Mouse (Mus musculus): ENCODE measurements at regions not wholly inside any gene's neighbourhood (a gene's known extent, or its start where the extent isn't known, plus 50 kb on each side); places are given as distances from the start of the nearest gene placed in this dataset.

- Histone ChIP-seq H3K4me2 (no peak overlapping the region), H3K27ac (replicated peaks) (no peak overlapping the region), H3K36me3 (no peaks in the 10 kb centered on the region), H3K27me3 (no peaks in the 10 kb centered on the region), H3K4me3 (no peak overlapping the region), H3K9me3 (no peaks in the 10 kb centered on the region), H3K4me1 (replicated peaks) (no peaks in the 10 kb centered on the region), H3K9ac (no peak overlapping the region)
- ATAC-seq (ENCODE audit: low FRiP score, low read depth): no peak
- 84% methylated on average over 1 of the region's 1 CpGs for WGBS
Observed at GRCm38 (mm10) chr6:35601373-35601772, 61.7 kb upstream of the Mtpn start.

GRCm38 (mm10) chr6:35599841-35600240, 60.2 kb upstream of the Mtpn start:
- Histone ChIP-seq H3K27ac (replicated peaks) (no peak overlapping the region), H3K4me2 (no peak overlapping the region), H3K4me1 (replicated peaks) (no peaks in the 10 kb centered on the region), H3K36me3 (no peaks in the 10 kb centered on the region), H3K9ac (no peak overlapping the region), H3K27me3 (no peaks in the 10 kb centered on the region), H3K9me3 (no peaks in the 10 kb centered on the region), H3K4me3 (no peak overlapping the region)
- WGBS: 80% methylated on average over 1 of the region's 1 CpGs
- no peak for ATAC-seq (ENCODE audit: low FRiP score, low read depth)

DNA sequence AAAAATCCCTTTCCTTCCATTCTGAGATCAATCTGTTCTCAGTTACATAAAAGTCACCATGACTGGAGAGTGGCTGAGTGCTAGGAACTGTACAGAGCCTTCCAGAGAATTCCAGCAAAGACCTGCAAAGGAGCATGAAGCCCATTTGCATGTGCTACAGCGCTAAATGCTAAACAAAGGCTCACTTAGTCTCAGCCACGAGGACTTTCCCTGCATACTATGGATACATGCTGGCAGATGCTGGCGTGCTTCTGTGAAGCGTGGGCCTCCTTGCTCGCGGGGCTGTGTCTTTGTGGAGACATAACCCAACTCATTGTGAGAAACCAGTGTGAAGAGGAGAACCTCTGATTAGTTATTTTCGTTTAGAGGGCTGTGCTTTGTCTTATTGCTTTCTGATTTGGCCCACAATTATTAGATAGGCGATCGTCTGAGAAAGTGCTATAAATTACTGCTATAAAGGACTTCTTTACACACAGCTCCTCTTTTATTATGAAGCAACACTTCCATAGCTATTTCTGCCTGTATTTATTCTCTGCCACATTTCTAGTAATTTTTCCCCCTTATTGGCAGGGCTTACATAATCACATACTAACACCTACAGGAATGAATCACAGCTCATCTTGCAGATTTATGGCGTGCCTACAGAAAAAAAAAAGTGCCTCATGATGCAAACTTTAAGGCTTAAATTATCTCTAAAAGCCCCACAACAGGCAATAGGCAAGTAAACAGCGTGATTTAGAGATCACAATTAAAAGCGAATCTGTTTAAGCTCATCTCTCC, 58.9 kb upstream of the Mtpn start:
- Histone ChIP-seq H3K4me3 (no peak overlapping the region), H3K9me3 (no peaks in the 10 kb centered on the region), H3K36me3 (no peaks in the 10 kb centered on the region), H3K27me3 (no peaks in the 10 kb centered on the region), H3K4me2 (no peak overlapping the region), H3K27ac (replicated peaks) (no peak overlapping the region), H3K4me1 (replicated peaks) (no peaks in the 10 kb centered on the region), H3K9ac (no peak overlapping the region)
- WGBS: 66% methylated on average over 12 of the region's 12 CpGs
- no peak for ATAC-seq (ENCODE audit: low FRiP score, low read depth)

DNA sequence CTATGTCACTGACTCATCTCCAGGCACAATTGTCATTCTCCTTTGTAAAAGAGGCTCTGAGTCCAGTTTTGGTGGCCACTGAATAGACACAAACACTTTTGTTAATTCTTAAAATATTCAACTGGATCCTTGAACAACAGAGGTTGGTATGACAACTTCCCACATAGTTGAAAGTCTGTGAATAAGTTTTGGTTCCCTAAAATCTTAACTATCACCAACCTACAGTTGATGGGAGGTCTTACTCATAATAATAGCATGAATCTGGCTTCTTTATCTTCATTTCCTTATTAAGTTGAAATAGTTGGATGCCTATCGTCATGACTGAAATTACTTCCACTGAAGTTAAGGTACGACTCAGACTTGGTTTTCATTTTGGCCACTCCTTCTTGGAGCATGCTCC, 55.3 kb upstream of the Mtpn start:
- Histone ChIP-seq H3K9me3 (no peaks in the 10 kb centered on the region), H3K27ac (replicated peaks) (no peak overlapping the region), H3K4me3 (no peak overlapping the region), H3K36me3 (no peaks in the 10 kb centered on the region), H3K4me1 (replicated peaks) (no peaks in the 10 kb centered on the region), H3K27me3 (no peaks in the 10 kb centered on the region), H3K9ac (no peak overlapping the region), H3K4me2 (no peak overlapping the region)
- WGBS: 92% methylated on average over 2 of the region's 2 CpGs
- ATAC-seq (ENCODE audit: low FRiP score, low read depth): no peak

GRCm38 (mm10) chr6:35592234-35592633, 52.5 kb upstream of the Mtpn start:
- Histone ChIP-seq H3K9me3 (no peaks in the 10 kb centered on the region), H3K27me3 (no peaks in the 10 kb centered on the region), H3K4me1 (replicated peaks) (no peaks in the 10 kb centered on the region), H3K36me3 (no peaks in the 10 kb centered on the region), H3K9ac (no peak overlapping the region), H3K27ac (replicated peaks) (no peak overlapping the region), H3K4me2 (no peak overlapping the region), H3K4me3 (no peak overlapping the region)
- 77% methylated on average over 3 of the region's 3 CpGs for WGBS
- ATAC-seq (ENCODE audit: low FRiP score, low read depth): no peak
